Mouse (Mus musculus) spleen, adult 2 months (tissue): ENCODE data around the gene Ushbp1. TPM values are rescaled to one million over a fixed set of nuclear protein-coding genes. Genes with fewer than 3 reads are reported as not detected.

Experiments used
- DNase-seq, 2 experiments: peaks; one replicate each; pipeline versions ENCODE4 v3.0.0 to v3.0.0-alpha.2; 2012 to 2021; ENCODE audit warnings: low spot score in 2 of 2, low read depth in 1 of 2
- H3K27ac ChIP-seq: fragments of 200-500 bp; 2 replicates; pipeline ENCODE4 v1.5.1; 2012; ENCODE audit warnings: low read length, inconsistent platforms; ENCODE audit not compliant: insufficient read depth
- H3K27me3 ChIP-seq: fragments of 200-500 bp; 2 replicates; pipeline ENCODE4 v1.6.1; 2012; ENCODE audit warnings: mild to moderate bottlenecking, moderate library complexity, low read length, inconsistent platforms; ENCODE audit not compliant: control insufficient read depth, insufficient read depth
- H3K36me3 ChIP-seq: fragments of 200-500 bp; 2 replicates; pipeline ENCODE4 v1.6.1; 2012; ENCODE audit warnings: mild to moderate bottlenecking, low read length, inconsistent platforms; ENCODE audit not compliant: control insufficient read depth, insufficient read depth
- H3K4me1 ChIP-seq: fragments of 200-500 bp; 2 replicates; pipeline ENCODE4 v1.6.1; 2011; ENCODE audit warnings: inconsistent platforms; ENCODE audit not compliant: control insufficient read depth, insufficient read depth, insufficient read length
- H3K4me3 ChIP-seq: fragments of 200-500 bp; 2 replicates; pipeline ENCODE4 v1.5.1; 2011; ENCODE audit warnings: mild to moderate bottlenecking, inconsistent platforms; ENCODE audit not compliant: insufficient read depth, insufficient read length; ENCODE audit errors: extremely low read depth
- CTCF ChIP-seq: fragments of 200-500 bp; IDR thresholded peaks from 2 replicates; pipeline ENCODE4 v1.5.1; 2011; ENCODE audit warnings: mild to moderate bottlenecking, inconsistent platforms; ENCODE audit not compliant: insufficient read depth, insufficient read length, insufficient replicate concordance; ENCODE audit errors: extremely low read depth
- POLR2A ChIP-seq: fragments of 200-500 bp; IDR thresholded peaks from 2 replicates; pipeline ENCODE4 v1.6.1; 2011; ENCODE audit warnings: low read depth, low read length, inconsistent platforms
- WGBS: fragments of 180-500 bp; shearing (Covaris S2); methylation state at CpG from one replicate; pipeline ENCODE4 v1.1.7; 2018; 5-methylcytosine and 5-hydroxymethylcytosine counted together
- polyA plus RNA-seq: library from polyadenylated mRNA; depleted of rRNA; stranded (reverse); fragments of >200 nt; gene quantifications from 2 replicates; pipeline ENCODE4 v1.2.3, GENCODE M21; 2012

Ushbp1 gene
- polyA plus RNA-seq, 1 experiment: 18.4 TPM

- no peak for DNase-seq
- Histone ChIP-seq H3K27me3 (no peaks in the 10 kb centered on the region), H3K27ac (no peak overlapping the region), H3K4me1 (peaks cover 2% of the 10 kb centered on the region; the same call in 1 of the 2 replicates), H3K36me3 (peaks cover 7% of the 10 kb centered on the region), H3K4me3 (peak overlapping the region; percentile 98; the same call in 1 of the 2 replicates)
- no peak for TF ChIP-seq POLR2A
- TF ChIP-seq CTCF: no peak
- WGBS: 20% methylated on average over 5 of the region's 5 CpGs
Observed at GRCm38 (mm10) chr8:71370711-71371235, 24.8 kb downstream of the Ushbp1 start.

GRCm38 (mm10) chr8:71369040-71369718 is 26.4 kb downstream of the Ushbp1 start:
- 95% methylated on average over 10 of the region's 10 CpGs for whole genome bisulfite sequencing
- TF ChIP-seq CTCF (no peak), POLR2A (no peak)
- H3K4me3 ChIP-seq: no peak overlapping the region
- DNase-seq: no peak
- H3K27me3 ChIP-seq: no peaks in the 10 kb centered on the region
- no peak overlapping the region for H3K27ac ChIP-seq
- H3K36me3 ChIP-seq: peaks cover 5% of the 10 kb centered on the region
- H3K4me1 ChIP-seq: no peaks in the 10 kb centered on the region

- no peak for TF ChIP-seq POLR2A
- no peak for TF ChIP-seq CTCF
- H3K4me3 ChIP-seq: no peak overlapping the region
- H3K36me3 ChIP-seq: no peaks in the 10 kb centered on the region
- H3K27me3 ChIP-seq: no peaks in the 10 kb centered on the region
- H3K27ac ChIP-seq: no peak overlapping the region
- no peak for DNase-seq
- no peaks in the 10 kb centered on the region for H3K4me1 ChIP-seq
Observed at GRCm38 (mm10) chr8:71368366-71368765, 27.2 kb downstream of the Ushbp1 start.

GRCm38 (mm10) chr8:71367529-71368176 is 27.9 kb downstream of the Ushbp1 start:
- H3K27me3 ChIP-seq: no peaks in the 10 kb centered on the region
- H3K4me1 ChIP-seq: no peaks in the 10 kb centered on the region
- no peak for DNase-seq
- WGBS: 29% methylated on average over 17 of the region's 17 CpGs
- TF ChIP-seq POLR2A: no peak; the same call in 1 of the 2 replicates
- TF ChIP-seq CTCF: no peak
- H3K36me3 ChIP-seq: no peaks in the 10 kb centered on the region
- H3K27ac ChIP-seq: peak overlapping the region; percentile 96
- H3K4me3 ChIP-seq: peak overlapping the region; percentile 85; the same call in 1 of the 2 replicates

- TF ChIP-seq CTCF (no peak), POLR2A (peak; percentile 25)
Observed at GRCm38 (mm10) chr8:71366771-71367528, 28.7 kb downstream of the Ushbp1 start, which contains the start of gene Use1. Use1 (plus strand) TSS chr8:71366848.

GRCm38 (mm10) chr8:71358026-71358425 is 37.6 kb downstream of the Ushbp1 start:
- 88% methylated on average over 3 of the region's 3 CpGs for WGBS
- H3K4me3 ChIP-seq: no peak overlapping the region
- no peak for DNase-seq
- H3K27ac ChIP-seq: no peak overlapping the region
- H3K36me3 ChIP-seq: peaks cover 47% of the 10 kb centered on the region
- H3K27me3 ChIP-seq: no peaks in the 10 kb centered on the region
- TF ChIP-seq POLR2A (no peak), CTCF (no peak)
- no peaks in the 10 kb centered on the region for H3K4me1 ChIP-seq

More at GRCm38 (mm10) chr8:71366771-71367528, 28.7 kb downstream of the Ushbp1 start, which contains the start of gene Use1:
- Histone ChIP-seq H3K4me3 (peak within 1 kb of the TSS; percentile 85), H3K36me3 (no peaks in the 10 kb centered on the region), H3K27ac (peak within 1 kb of the TSS; percentile 96), H3K27me3 (no peaks in the 10 kb centered on the region), H3K4me1 (no peaks in the 10 kb centered on the region)
- WGBS: under 1% methylated on average over 56 of the region's 56 CpGs
- peak; percentile 88 to 90 for DNase-seq
